Mouse (Mus musculus) liver, adult 2 months (tissue): ENCODE results near the gene Ttc38.
A peak's percentile ranks its signal among the peaks of the same experiment; 100 is the strongest.

Source experiments
- CTCF ChIP-seq: fragments of 200-500 bp; IDR thresholded peaks from 2 replicates; pipeline ENCODE4 v1.5.1; 2011; ENCODE audit warnings: low read depth, low read length, control low read depth
- POLR2A ChIP-seq: fragments of 200-500 bp; IDR thresholded peaks from 2 replicates; pipeline ENCODE4 v1.6.1; 2011; ENCODE audit warnings: low read length, control low read depth; ENCODE audit not compliant: insufficient read depth; ENCODE audit errors: extremely low read depth

DNA sequence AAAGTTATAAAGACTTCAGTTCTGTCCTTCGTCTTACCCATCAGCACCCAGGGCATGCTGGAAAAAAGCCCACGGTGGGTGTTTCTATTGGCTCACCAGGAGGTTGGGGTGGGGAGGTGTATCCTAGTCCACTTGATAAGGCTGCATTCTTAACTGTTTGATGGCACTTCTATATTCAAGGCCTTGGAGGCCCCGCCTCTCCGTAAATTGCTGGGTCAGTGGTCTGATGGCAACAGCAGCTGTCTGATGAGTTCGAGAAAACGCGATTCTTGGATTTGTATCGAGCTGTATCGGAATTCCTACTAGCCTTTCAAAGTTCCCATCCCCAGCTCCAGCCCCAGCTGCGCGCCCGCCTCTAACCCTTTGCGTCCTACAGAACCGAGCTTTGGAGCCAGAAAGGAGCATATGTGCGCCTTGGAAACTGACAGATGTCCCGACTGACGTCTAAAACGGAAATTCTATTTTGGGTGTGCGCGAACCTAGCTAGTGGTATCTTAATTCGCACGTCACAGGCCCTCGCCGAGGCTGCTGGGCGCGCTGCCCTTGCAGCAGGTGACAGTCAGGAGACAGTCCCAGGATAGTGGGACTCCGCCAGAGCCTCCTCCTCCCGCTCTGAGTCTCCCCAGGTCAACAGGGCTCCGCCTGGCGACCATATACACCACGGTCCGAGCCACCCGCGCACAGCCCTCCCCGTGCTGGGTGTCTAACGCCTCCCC is 21.1 kb upstream of the Ttc38 start:
- TF ChIP-seq CTCF = peak; percentile 19
- TF ChIP-seq POLR2A = no peak
